Mouse (Mus musculus): ENCODE measurements around the gene Hoxc13. TPM values are rescaled to one million over a fixed set of nuclear protein-coding genes. Genes with fewer than 3 reads are reported as not detected.
A peak's percentile ranks its signal among the peaks of the same experiment; 100 is the strongest.

The Hoxc13 gene
- polyA plus RNA-seq, 1 experiment from 2014 or later, result not detected

DNA sequence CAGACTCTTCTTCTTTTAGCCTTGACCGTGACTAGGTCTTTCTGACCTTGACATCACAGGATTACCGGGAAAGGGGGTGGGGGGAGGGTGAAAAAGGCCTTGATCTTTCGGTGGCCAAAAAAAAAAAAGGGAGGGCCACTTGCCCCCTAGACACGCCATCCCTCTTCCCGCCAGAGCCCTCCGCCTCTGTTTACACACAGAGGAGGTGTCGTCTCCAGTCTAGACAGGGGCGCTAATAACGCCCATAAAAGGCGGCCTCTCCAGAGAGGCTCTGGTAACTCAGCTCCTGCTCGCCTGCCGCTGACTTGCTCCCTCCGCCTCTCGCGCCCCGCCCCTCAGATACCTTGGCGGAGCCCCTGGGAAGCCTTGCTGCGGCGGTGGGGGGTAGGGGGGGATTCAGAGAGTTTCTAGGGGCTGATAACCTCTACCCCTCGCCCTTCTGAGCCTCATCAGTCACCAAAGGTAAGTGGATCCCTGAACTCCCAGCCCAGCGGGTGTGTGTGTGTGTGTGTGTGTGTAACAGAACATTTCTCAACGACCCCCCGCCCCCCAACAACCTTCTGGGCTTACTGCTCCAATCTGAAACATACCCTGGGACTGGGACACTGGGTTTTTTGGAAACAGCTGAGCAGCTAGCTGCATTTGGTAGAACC lies 10.9 kb downstream of the Hoxc13 start:
- WGBS, result 2% methylated on average over 23 of the region's 23 CpGs
- Histone ChIP-seq H3K27ac (ENCODE audit: low read length) (no peak overlapping the region), H3K4me3 (ENCODE audit: low read depth, low read length) (no peak overlapping the region), H3K9ac (replicated peaks; ENCODE audit: low read depth, low read length) (no peak overlapping the region), H3K4me2 (replicated peaks; ENCODE audit: low read depth, low read length) (no peak overlapping the region), H3K36me3 (ENCODE audit: control insufficient read depth, insufficient read depth, low read length) (no peaks in the 10 kb centered on the region), H3K4me1 (ENCODE audit: control insufficient read depth, insufficient read depth, low read length) (no peaks in the 10 kb centered on the region), H3K9me3 (ENCODE audit: control insufficient read depth, low read depth, low read length) (no peaks in the 10 kb centered on the region), H3K27me3 (ENCODE audit: control insufficient read depth, insufficient read depth, low read length) (peaks cover 100% of the 10 kb centered on the region)
- ATAC-seq (ENCODE audit: insufficient number of reproducible peaks, insufficient read depth, low FRiP score, low read depth), result no peak

DNA sequence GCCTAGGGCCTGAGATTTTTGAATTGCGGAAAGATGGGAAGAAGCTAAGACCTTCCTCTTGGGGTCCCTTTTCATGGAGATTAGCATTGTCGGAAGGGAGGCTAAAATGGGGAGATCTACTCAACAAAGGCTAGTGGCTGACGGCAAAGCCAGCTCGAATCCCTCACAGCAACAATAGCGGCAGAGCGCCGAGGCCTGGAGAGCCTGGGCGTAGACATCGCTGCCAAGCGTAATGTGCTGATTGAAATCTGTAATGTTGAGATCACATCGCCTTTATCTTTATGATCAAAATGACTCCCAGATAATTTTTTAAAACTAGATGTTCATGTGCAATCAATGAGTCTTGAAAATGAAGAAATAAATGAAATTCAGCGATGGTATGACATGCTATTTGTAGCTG lies 13.5 kb downstream of the Hoxc13 start:
- 2% methylated on average over 12 of the region's 12 CpGs for WGBS

DNA sequence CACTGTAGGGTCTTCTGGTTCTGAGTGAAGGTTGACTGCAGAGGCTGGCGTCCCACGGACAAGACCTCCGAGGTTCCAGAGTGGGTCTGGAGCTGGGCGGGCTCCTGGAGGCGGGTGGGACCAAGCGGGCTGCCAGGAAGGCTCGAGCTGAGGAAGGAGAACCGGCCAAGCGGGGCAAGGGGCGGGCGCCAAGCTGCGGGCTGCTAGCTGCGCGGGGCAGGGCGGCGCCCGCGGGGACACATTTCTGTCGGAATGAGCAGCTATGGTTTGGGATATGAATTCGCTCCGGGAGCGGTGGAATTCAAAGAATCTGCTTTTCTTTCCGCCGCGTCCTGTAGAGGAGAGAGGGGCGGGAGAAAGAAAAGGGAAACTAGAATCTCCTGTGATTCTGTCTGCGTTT lies 14.0 kb downstream of the Hoxc13 start:
- H3K4me3 ChIP-seq (ENCODE audit: low read depth, low read length), result no peak overlapping the region
- no peak for ATAC-seq (ENCODE audit: insufficient number of reproducible peaks, insufficient read depth, low FRiP score, low read depth)
- no peaks in the 10 kb centered on the region for H3K4me1 ChIP-seq (ENCODE audit: control insufficient read depth, insufficient read depth, low read length)
- H3K4me2 ChIP-seq (replicated peaks; ENCODE audit: low read depth, low read length), result no peak overlapping the region
- no peaks in the 10 kb centered on the region for H3K36me3 ChIP-seq (ENCODE audit: control insufficient read depth, insufficient read depth, low read length)
- under 1% methylated on average over 27 of the region's 27 CpGs for WGBS
- peaks cover 96% of the 10 kb centered on the region for H3K27me3 ChIP-seq (ENCODE audit: control insufficient read depth, insufficient read depth, low read length)
- no peak overlapping the region for H3K27ac ChIP-seq (ENCODE audit: low read length)
- H3K9me3 ChIP-seq (ENCODE audit: control insufficient read depth, low read depth, low read length), result no peaks in the 10 kb centered on the region
- H3K9ac ChIP-seq (replicated peaks; ENCODE audit: low read depth, low read length), result no peak overlapping the region

More for the DNA sequence above, 13.5 kb downstream of the Hoxc13 start:
- H3K4me1 ChIP-seq (ENCODE audit: control insufficient read depth, insufficient read depth, low read length), result no peaks in the 10 kb centered on the region
- no peaks in the 10 kb centered on the region for H3K36me3 ChIP-seq (ENCODE audit: control insufficient read depth, insufficient read depth, low read length)
- no peak overlapping the region for H3K9ac ChIP-seq (replicated peaks; ENCODE audit: low read depth, low read length)
- H3K4me2 ChIP-seq (replicated peaks; ENCODE audit: low read depth, low read length), result no peak overlapping the region
- no peak overlapping the region for H3K4me3 ChIP-seq (ENCODE audit: low read depth, low read length)
- H3K9me3 ChIP-seq (ENCODE audit: control insufficient read depth, low read depth, low read length), result no peaks in the 10 kb centered on the region
- H3K27ac ChIP-seq (ENCODE audit: low read length), result no peak overlapping the region
- H3K27me3 ChIP-seq (ENCODE audit: control insufficient read depth, insufficient read depth, low read length), result peaks cover 96% of the 10 kb centered on the region
- ATAC-seq (ENCODE audit: insufficient number of reproducible peaks, insufficient read depth, low FRiP score, low read depth), result no peak

DNA sequence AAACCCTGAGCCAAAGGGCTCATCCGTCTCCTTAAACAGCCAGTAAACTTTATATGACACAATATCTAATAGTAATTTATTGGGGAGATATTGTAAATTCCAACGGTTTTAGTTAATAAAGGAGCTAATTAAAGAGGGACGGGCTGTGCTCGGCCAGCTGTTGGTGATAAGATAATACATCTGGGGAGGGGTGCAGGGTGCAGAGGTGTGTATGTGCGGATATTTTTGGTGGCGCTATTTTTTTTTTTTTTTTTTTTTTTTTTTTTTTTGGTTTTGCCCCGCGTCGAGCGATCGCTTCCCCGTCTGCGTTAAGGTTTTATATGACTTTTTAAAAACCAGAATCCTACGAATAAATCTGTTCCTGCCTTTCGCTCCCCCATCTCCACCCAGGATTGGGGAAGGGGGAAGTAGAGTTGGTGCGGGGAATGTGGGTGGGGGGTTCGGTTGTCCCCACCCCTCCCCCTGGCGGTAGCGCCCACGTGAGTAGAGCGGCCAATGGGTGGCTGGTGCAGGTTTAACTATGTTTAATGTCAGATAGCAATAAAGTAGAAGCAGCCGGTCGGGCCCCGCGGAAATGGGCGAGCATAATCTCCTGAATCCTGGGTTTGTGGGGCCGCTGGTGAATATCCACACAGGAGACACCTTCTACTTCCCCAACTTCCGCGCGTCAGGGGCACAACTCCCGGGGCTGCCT lies 15.5 kb downstream of the Hoxc13 start, which contains the start of gene Hoxc12:
Gene Hoxc12 (plus strand): TSS at position 479 of the 694 bp plus-strand sequence.
- Histone ChIP-seq H3K9ac (replicated peaks; ENCODE audit: low read depth, low read length) (no peak within 1 kb of the TSS), H3K4me1 (ENCODE audit: control insufficient read depth, insufficient read depth, low read length) (no peaks in the 10 kb centered on the region), H3K36me3 (ENCODE audit: control insufficient read depth, insufficient read depth, low read length) (no peaks in the 10 kb centered on the region), H3K4me2 (replicated peaks; ENCODE audit: low read depth, low read length) (no peak within 1 kb of the TSS), H3K9me3 (ENCODE audit: control insufficient read depth, low read depth, low read length) (no peaks in the 10 kb centered on the region), H3K4me3 (ENCODE audit: low read depth, low read length) (no peak within 1 kb of the TSS), H3K27ac (ENCODE audit: low read length) (no peak within 1 kb of the TSS), H3K27me3 (ENCODE audit: control insufficient read depth, insufficient read depth, low read length) (peaks cover 96% of the 10 kb centered on the region)
- WGBS, result 2% methylated on average over 30 of the region's 31 CpGs
- no peak for ATAC-seq (ENCODE audit: insufficient number of reproducible peaks, insufficient read depth, low FRiP score, low read depth)

DNA sequence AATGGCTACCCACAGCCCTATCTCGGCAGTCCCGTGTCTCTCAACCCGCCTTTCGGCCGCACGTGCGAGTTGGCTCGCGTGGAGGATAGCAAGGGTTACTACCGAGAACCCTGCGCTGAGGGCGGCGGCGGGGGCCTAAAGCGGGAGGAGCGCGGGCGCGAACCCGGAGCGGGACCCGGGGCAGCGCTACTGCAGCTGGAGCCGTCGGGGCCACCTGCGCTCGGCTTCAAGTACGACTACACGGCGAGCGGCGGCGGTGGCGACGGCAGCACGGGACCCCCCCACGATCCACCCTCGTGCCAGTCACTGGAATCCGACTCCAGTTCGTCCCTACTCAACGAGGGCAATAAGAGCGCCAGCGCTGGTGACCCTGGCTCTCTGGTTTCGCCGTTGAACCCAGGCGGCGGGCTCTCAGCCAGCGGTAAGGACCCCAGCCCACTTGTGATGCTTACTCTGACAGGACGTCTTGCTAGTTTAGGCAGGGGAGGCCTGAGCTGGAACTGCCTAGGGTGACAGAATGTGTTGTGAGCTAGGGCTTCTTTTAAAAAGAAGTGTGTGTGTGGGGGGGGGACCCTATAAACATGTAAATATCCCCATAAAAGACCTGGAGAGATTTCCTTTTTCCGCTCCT lies 16.2 kb downstream of the Hoxc13 start:
- Histone ChIP-seq H3K27me3 (ENCODE audit: control insufficient read depth, insufficient read depth, low read length) (peaks cover 96% of the 10 kb centered on the region), H3K9ac (replicated peaks; ENCODE audit: low read depth, low read length) (no peak overlapping the region), H3K4me2 (replicated peaks; ENCODE audit: low read depth, low read length) (no peak overlapping the region), H3K9me3 (ENCODE audit: control insufficient read depth, low read depth, low read length) (no peaks in the 10 kb centered on the region), H3K27ac (ENCODE audit: low read length) (no peak overlapping the region), H3K36me3 (ENCODE audit: control insufficient read depth, insufficient read depth, low read length) (no peaks in the 10 kb centered on the region), H3K4me3 (ENCODE audit: low read depth, low read length) (no peak overlapping the region), H3K4me1 (ENCODE audit: control insufficient read depth, insufficient read depth, low read length) (no peaks in the 10 kb centered on the region)
- ATAC-seq (ENCODE audit: insufficient number of reproducible peaks, insufficient read depth, low FRiP score, low read depth), result no peak
- WGBS, result 2% methylated on average over 50 of the region's 50 CpGs

DNA sequence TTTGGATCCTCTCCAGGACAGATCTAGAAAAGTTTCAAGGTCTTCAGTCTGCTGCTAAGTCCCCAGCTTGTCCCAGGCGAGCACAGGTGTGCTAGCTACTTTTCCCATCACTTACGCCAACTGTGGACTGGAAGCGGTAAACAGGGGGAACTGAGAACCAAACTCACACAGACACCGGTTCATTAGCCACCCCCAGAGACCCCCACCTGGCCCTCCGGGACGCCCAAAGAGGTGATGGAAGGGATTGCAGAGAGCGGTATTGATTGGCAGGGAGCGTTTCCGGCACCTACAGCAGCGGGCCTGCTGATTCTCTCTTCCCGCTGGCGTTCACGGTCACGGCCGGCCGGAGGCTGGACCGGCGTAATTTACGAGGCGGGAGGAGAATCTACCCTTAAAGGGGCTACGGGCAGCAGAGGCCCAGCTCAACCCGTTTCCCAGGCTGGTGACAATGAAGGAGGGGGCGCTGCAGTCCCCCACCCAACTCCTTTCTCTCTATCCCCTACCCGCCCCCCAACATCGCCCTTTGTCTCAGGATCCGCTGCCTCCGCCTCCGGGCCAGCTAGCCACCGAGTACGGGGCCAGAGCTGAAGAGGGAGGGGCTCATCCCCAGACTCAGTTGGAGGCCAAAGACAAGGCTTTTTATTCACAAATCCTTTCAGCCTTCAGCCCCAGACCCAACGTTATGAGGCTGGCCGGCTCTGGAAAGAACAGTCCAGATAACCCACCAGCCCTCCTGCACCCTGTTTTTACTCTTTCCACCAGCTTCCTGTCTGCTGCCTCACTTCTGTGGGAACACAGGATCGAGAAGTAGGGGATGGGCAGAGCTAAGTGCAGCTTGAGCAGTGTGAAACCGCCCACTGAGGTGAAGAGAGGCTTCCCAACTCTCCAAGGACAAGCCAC lies 18.6 kb downstream of the Hoxc13 start:
- no peak overlapping the region for H3K4me2 ChIP-seq (replicated peaks; ENCODE audit: low read depth, low read length)
- 3% methylated on average over 34 of the region's 34 CpGs for WGBS
- no peaks in the 10 kb centered on the region for H3K9me3 ChIP-seq (ENCODE audit: control insufficient read depth, low read depth, low read length)
- no peak for ATAC-seq (ENCODE audit: insufficient number of reproducible peaks, insufficient read depth, low FRiP score, low read depth)
- no peaks in the 10 kb centered on the region for H3K36me3 ChIP-seq (ENCODE audit: control insufficient read depth, insufficient read depth, low read length)
- no peak overlapping the region for H3K9ac ChIP-seq (replicated peaks; ENCODE audit: low read depth, low read length)
- H3K4me3 ChIP-seq (ENCODE audit: low read depth, low read length), result no peak overlapping the region
- H3K4me1 ChIP-seq (ENCODE audit: control insufficient read depth, insufficient read depth, low read length), result no peaks in the 10 kb centered on the region
- no peak overlapping the region for H3K27ac ChIP-seq (ENCODE audit: low read length)
- H3K27me3 ChIP-seq (ENCODE audit: control insufficient read depth, insufficient read depth, low read length), result peaks cover 87% of the 10 kb centered on the region

DNA sequence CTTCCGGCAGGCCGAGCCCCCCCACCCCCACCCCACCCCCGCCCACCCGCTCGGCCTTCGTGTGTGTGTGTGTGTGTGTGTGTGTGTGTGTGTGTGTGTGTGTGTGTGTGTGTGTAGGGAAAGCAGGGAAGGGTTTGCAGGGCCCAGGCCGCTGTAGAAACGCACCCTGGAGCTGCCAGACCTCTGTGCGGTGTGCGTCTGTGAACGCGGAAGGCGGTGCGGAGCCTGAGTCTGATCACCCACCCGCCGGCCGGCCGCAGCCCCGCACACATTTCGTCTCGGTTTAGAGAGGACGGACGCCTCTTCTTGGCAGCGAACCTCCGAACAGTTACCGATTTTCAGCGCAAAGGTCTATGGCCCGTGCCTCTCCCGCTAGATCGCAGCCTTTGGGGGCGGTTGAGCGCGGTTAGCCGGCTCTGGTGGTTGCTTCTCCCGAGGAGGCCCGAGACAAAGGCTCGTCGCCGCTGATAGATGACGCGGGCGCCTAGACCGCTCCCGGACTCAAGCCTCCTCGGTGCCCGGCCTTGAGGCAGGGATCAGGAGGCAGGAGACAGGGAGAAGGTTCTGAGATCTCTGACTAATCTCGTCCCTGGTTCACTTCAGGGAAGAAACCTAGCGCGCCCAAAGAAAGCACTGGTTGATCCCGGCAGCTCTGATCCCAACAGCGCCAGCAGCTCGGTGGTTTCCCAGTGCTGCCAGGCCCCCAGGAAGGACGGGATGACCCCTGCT lies 22.0 kb downstream of the Hoxc13 start:
- H3K9me3 ChIP-seq (ENCODE audit: control insufficient read depth, low read depth, low read length), result no peaks in the 10 kb centered on the region
- no peaks in the 10 kb centered on the region for H3K36me3 ChIP-seq (ENCODE audit: control insufficient read depth, insufficient read depth, low read length)
- ATAC-seq (ENCODE audit: insufficient number of reproducible peaks, insufficient read depth, low FRiP score, low read depth), result no peak
- no peak overlapping the region; the same call in 1 of the 2 replicates for H3K4me3 ChIP-seq (ENCODE audit: low read depth, low read length)
- 0 out of 2 replicates have a peak overlapping the region, but pooled peaks have one; percentile 17 for H3K4me2 ChIP-seq (replicated peaks; ENCODE audit: low read depth, low read length)
- no peak overlapping the region for H3K27ac ChIP-seq (ENCODE audit: low read length)
- no peak overlapping the region for H3K9ac ChIP-seq (replicated peaks; ENCODE audit: low read depth, low read length)
- WGBS, result under 1% methylated on average over 46 of the region's 53 CpGs
- peaks cover 82% of the 10 kb centered on the region for H3K27me3 ChIP-seq (ENCODE audit: control insufficient read depth, insufficient read depth, low read length)
- no peaks in the 10 kb centered on the region for H3K4me1 ChIP-seq (ENCODE audit: control insufficient read depth, insufficient read depth, low read length)

All from stomach, embryonic 14.5 days (tissue).